Mouse (Mus musculus) gastrocnemius, postnatal 10 days (tissue): ENCODE data around the gene Abhd16b. TPM values are rescaled to one million over a fixed set of nuclear protein-coding genes. Genes with fewer than 3 reads are reported as not detected.

ENCODE experiments used
- DNase-seq: peaks from one replicate; pipeline ENCODE4 v3.0.0; 2021; ENCODE audit warnings: mixed read lengths
- long read RNA-seq, 2 experiments: library from polyadenylated mRNA; stranded (forward); transcript quantifications; one replicate each; pipeline ENCODE4 v2.0.0; 2021
- total RNA-seq, 2 experiments: library from RNA; stranded (reverse); gene quantifications; 2 replicates each; pipeline ENCODE4 v1.2.3; 2021

Abhd16b gene
- total RNA-seq: not detected
- long read RNA-seq, experiment 1: 0 reads
- long read RNA-seq, experiment 2: 0 reads

DNA sequence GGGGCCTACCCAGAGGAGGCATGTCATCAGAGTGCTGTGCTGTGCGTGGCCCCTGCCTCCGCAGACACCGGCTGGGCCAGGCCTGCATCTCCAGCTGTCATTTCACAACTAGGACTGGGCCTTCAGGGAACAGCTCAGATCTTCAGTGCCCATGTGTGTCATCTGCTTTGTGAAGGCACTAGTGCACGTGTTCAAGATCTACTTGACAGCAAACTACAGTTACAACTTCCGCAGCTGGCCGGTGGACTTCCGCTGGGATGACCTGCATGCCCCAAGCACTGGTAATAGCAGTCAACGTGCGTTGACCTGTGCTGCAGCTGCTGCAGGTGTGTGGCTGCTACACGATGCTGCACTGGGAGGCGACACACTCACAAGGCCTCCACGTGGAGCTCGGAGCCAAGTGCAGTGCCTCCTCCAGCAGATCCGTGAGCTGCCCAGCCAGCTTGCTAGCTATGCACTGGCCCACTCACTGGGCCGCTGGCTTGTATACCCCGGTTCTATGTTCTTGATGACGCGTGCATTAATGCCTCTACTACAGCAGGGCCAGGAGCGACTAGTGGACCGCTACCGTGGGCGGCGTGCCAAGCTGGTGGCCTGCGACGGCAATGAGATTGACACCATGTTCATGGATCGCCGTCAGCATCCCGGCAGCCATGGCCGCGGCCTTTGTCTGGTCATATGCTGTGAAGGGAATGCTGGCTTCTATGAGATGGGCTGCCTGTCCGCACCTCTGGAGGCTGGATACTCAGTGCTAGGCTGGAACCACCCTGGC, at the start of gene Abhd16b:
Gene Abhd16b, plus strand, starts transcription at position 51 of the 772 bp plus-strand sequence.
- peak; percentile 19 for DNase-seq

GRCm38 (mm10) chr2:181452181-181452580, 40.8 kb upstream of the Abhd16b start:
- no peak for DNase-seq

- no peak for DNase-seq
Measured at GRCm38 (mm10) chr2:181453274-181453673, 39.7 kb upstream of the Abhd16b start.

GRCm38 (mm10) chr2:181455899-181456298, 37.1 kb upstream of the Abhd16b start:
- DNase-seq: no peak

- DNase-seq: no peak
Measured at GRCm38 (mm10) chr2:181457831-181458230, 35.2 kb upstream of the Abhd16b start.

- DNase-seq: peak; percentile 39
Measured at GRCm38 (mm10) chr2:181458411-181459152, 34.4 kb upstream of the Abhd16b start.

DNA sequence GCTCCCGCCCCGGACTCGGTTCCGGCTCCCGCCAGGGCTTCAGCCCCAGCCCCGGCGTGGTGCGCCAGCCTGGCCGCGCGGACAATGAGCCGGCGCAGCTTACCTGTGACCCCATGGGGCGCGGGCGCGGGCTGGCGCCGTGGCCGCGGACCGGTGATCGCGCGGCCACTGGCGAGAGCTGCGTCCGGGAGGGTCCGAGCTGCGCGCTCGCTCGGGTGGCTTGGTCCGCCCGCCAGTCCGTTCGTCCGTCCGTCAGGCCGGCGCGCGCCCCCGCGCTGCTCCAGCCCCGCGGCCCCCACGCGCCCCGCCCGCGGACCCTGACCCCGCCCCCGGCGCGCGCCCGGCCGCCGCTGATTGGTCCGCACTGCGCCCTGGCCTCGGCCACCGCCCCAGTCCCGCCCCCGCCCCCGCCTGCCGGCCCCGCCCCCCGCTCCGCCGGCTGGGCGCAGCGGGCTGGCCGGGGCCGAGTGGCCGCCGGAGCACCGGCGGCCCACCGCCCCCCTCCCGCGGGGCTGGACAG, 33.8 kb upstream of the Abhd16b start, which contains the start of gene Zbtb46:
Gene Zbtb46, minus strand, starts transcription at position 274 of the 520 bp plus-strand sequence.
- peak; percentile 94 for DNase-seq

DNA sequence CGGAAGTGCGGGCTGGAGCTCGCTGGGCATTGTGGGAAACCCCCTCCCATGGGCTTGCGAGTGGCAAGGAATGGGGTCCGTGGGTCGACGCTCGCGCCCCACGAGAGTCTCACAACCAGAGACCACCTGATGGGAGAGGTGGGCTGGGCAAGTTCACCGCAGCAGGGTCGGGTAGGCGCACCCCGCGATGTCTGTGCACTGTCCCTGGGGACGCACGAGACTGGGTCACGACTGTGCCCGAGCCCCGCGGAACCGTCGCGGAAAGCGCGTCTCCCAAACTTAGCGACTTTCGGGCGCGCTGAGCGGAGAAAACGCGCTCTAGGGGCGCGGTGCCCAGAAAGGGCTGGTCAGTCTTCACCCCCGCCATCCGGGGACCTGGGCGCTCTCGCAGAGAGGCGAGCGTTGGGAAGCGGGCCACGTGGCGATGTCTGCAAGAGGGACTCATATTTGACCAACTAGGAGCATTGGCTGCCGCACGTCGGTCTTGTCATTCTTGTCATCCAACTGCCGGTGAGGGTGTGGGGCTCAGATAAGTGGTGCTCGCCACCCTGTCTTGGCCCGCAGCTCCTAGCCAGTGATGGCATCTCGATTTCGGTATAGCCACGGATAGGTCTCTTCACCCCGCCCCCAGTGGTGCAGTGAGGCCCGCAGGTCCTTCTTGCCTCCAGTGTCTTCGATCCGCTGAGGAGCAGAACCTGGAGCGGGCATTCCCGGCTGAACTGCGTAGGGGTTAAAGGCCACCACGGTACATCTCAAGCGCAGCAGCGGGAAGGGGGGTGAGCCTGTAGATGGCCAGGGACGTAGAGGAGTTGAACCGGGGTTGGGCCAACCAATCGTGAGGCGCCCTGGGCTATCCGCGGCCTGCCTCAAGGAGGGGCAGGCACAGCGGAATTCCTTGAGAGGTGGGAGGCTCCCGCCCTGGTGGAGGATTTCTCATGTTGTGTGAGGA, 33.1 kb upstream of the Abhd16b start:
- peak; percentile 78 for DNase-seq

GRCm38 (mm10) chr2:181461536-181462100, 31.4 kb upstream of the Abhd16b start:
- DNase-seq: no peak

- no peak for DNase-seq
Measured at GRCm38 (mm10) chr2:181462604-181463003, 30.4 kb upstream of the Abhd16b start.

- DNase-seq: peak; percentile 26
Measured at GRCm38 (mm10) chr2:181463008-181463738, 29.8 kb upstream of the Abhd16b start.

DNA sequence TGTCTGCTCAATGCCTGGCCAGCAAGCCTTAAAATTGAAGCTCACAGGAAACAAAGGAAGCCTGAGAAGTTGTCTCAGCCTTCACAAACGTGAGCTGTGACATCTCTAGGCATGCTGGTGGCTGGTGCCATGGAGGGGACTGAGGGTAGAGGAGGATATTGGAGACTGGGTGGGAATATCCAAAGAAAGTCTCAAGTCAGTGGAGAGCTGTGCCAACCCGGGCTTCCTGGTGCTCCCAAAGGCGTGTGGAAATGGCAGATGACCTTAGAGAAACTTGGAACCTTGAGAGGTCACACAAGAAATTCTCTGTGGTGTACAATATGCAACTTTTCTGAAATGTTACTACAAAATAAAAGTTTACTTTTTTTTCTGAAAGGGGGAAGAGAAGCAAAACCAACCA, 27.6 kb upstream of the Abhd16b start:
- DNase-seq: no peak

GRCm38 (mm10) chr2:181470285-181470684, 22.7 kb upstream of the Abhd16b start:
- DNase-seq: no peak

DNA sequence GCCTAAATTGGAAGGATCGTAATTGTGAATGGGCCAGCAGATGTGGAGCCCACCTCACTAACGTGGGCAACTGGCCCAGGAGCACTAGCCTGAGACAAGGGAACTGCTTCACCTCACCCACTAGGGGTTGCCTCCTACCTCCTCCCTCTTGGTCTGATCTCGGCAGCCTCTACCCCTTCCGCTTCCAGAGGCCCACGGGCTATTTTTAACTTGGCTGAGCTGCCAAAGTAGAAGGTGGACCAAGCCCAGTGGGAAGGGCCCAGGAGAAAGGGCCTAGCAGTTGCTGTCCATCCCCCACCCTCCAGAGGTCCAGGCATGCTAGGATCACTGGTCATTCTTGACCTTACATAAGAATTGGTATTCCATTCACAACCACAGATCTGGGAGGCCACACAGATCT, 21.8 kb upstream of the Abhd16b start:
- DNase-seq: peak; percentile 44

GRCm38 (mm10) chr2:181472256-181472827, 20.7 kb upstream of the Abhd16b start:
- DNase-seq: no peak

DNA sequence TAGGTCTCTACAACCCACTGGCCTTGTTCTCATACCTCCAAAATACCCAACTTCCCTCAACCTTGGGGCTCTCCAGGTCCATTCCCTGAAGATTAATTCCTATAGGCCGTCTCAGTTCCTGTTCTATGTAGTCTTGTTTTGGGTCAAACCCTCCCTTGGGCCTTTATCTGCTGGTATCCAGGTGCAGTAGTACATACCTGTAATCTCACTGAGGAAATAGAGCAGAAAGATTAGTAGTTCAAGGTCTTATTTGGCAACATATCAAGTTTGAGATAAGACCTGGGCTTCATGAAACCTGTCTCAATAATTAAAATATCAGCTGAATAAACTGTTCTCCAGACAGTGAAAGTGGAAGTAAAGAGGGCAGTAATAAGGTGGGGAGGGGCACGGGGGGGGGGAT, 9.9 kb upstream of the Abhd16b start:
- no peak for DNase-seq

DNA sequence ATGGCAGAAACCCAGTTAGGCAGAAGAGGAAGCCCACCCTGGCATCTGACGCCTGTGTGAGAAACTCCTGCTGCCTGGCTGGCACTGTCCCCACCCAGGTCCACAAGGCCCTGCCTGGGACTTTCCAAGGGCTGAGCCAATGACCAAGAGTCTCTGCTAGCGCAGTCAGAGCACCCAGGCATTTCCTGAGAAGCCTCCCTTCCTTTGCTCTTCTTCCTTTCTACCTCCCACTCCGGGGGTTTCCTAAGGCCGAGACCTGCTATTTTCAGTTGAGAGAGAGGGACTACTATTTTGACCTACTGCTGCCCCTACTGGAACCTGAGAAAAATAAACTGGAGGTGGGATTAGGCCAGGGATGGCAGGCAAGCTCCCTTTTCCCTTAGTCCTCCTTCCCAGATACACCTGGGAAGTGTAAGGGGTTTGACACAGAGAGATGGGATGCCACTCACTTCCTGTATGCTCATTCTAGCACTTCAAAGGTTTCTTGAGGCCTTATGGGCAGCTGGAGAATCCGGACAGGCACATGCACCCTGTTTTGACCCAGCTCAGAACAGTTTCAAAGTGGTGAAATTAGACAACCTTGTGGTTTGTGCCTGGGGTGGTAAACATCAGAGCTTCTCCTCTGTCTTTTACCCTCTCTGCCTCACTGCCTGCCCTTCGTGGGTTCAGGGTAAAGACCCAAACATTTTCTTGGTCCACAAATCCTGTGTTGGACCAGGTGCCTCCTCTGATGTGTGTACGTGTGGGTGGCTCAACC, 9.3 kb upstream of the Abhd16b start:
- peak; percentile 41 for DNase-seq

GRCm38 (mm10) chr2:181484456-181485233, 8.4 kb upstream of the Abhd16b start:
- DNase-seq: no peak

GRCm38 (mm10) chr2:181485741-181486140, 7.3 kb upstream of the Abhd16b start:
- DNase-seq: no peak
